Mouse (Mus musculus): Measurements from ENCODE around the gene Trim2. TPM values are rescaled to one million over a fixed set of nuclear protein-coding genes. Genes with fewer than 3 reads are reported as not detected.

Trim2 gene
- polyA plus RNA-seq, 2 experiments: 17.4 to 28.1 TPM

DNA sequence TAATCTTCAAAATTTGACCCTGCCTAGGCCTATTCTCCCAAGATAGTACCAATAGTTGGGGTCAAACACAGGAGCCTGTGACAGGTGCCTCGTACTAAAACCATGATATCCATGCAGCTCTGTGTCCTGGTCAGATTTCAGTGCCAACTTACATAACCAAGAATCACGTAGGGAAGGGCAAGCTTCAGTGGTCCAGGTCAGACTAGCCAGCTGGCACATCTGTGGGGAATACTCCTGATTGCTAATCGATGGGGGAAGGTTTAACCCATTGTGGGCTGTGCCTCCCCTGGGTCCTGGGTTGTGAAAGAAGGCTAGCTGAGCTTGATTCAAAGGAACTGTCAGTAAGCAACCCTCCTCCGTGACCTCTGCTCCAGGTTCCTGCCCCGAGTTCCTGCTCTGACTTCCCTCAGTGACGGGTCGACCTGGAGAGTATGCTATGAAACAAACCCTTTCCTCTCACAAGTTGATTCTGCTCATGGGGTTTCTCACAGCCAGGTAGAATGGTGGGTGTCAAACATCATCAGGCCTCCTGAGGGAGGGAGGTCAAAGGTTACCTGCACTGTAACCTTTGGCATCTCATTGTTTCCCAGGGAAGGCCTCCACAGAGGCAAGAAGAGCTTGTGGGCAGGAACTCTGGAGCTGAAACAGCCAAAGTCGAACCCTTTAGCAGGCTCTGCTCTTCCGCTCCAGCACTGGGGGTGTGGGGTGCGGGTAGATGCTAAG lies 34.2 kb downstream of the Trim2 start:
- 85% methylated on average over 10 of the region's 10 CpGs for WGBS
- ATAC-seq (ENCODE audit: low FRiP score, low read depth): no peak
- H3K27me3 ChIP-seq (ENCODE audit: control insufficient read depth, insufficient read depth, low read length): peaks cover 19% of the 10 kb centered on the region

GRCm38 (mm10) chr3:84271794-84272193 lies 34.9 kb downstream of the Trim2 start:
- DNase-seq (ENCODE audit: low spot score): no peak
- 94% methylated on average over 10 of the region's 10 CpGs for WGBS
- ATAC-seq (ENCODE audit: low FRiP score, low read depth): no peak
- Histone ChIP-seq H3K4me2 (replicated peaks; ENCODE audit: low read depth, low read length, severe bottlenecking) (no peak overlapping the region), H3K4me1 (ENCODE audit: control insufficient read depth, insufficient read depth, low read length) (peaks cover 22% of the 10 kb centered on the region), H3K4me3 (replicated peaks; ENCODE audit: low read length) (no peak overlapping the region), H3K9ac (ENCODE audit: low read depth, low read length, severe bottlenecking) (no peak overlapping the region), H3K9me3 (ENCODE audit: control insufficient read depth, low read length) (no peaks in the 10 kb centered on the region), H3K36me3 (ENCODE audit: control insufficient read depth, insufficient read depth, low read length) (no peaks in the 10 kb centered on the region), H3K27ac (replicated peaks; ENCODE audit: low read depth, low read length) (no peak overlapping the region), H3K27me3 (ENCODE audit: control insufficient read depth, insufficient read depth, low read length) (peaks cover 26% of the 10 kb centered on the region)
- no peak for TF ChIP-seq POLR2A (IDR thresholded peaks at IDR 0.05; ENCODE audit: borderline replicate concordance, extremely low read depth, insufficient read depth, insufficient read length)

More for the DNA sequence above, 34.2 kb downstream of the Trim2 start:
- Histone ChIP-seq H3K27ac (replicated peaks; ENCODE audit: low read depth, low read length) (no peak overlapping the region), H3K4me2 (replicated peaks; ENCODE audit: low read depth, low read length, severe bottlenecking) (no peak overlapping the region), H3K9me3 (ENCODE audit: control insufficient read depth, low read length) (no peaks in the 10 kb centered on the region), H3K4me3 (replicated peaks; ENCODE audit: low read length) (no peak overlapping the region), H3K4me1 (ENCODE audit: control insufficient read depth, insufficient read depth, low read length) (peaks cover 22% of the 10 kb centered on the region), H3K9ac (ENCODE audit: low read depth, low read length, severe bottlenecking) (no peak overlapping the region), H3K36me3 (ENCODE audit: control insufficient read depth, insufficient read depth, low read length) (no peaks in the 10 kb centered on the region)
- DNase-seq (ENCODE audit: low spot score): no peak
- TF ChIP-seq POLR2A (IDR thresholded peaks at IDR 0.05; ENCODE audit: borderline replicate concordance, extremely low read depth, insufficient read depth, insufficient read length): no peak

- Histone ChIP-seq H3K4me1 (ENCODE audit: control insufficient read depth, insufficient read depth, low read length) (peaks cover 22% of the 10 kb centered on the region), H3K27ac (replicated peaks; ENCODE audit: low read depth, low read length) (no peak overlapping the region), H3K36me3 (ENCODE audit: control insufficient read depth, insufficient read depth, low read length) (no peaks in the 10 kb centered on the region), H3K9me3 (ENCODE audit: control insufficient read depth, low read length) (no peaks in the 10 kb centered on the region), H3K4me3 (replicated peaks; ENCODE audit: low read length) (no peak overlapping the region), H3K27me3 (ENCODE audit: control insufficient read depth, insufficient read depth, low read length) (peaks cover 27% of the 10 kb centered on the region), H3K4me2 (replicated peaks; ENCODE audit: low read depth, low read length, severe bottlenecking) (no peak overlapping the region), H3K9ac (ENCODE audit: low read depth, low read length, severe bottlenecking) (no peak overlapping the region)
- ATAC-seq (ENCODE audit: low FRiP score, low read depth) (no peak), DNase-seq (ENCODE audit: low spot score) (no peak)
- 63% methylated on average over 6 of the region's 6 CpGs for WGBS
- TF ChIP-seq POLR2A (IDR thresholded peaks at IDR 0.05; ENCODE audit: borderline replicate concordance, extremely low read depth, insufficient read depth, insufficient read length): no peak
Measured at GRCm38 (mm10) chr3:84271058-84271457, 35.6 kb downstream of the Trim2 start.

DNA sequence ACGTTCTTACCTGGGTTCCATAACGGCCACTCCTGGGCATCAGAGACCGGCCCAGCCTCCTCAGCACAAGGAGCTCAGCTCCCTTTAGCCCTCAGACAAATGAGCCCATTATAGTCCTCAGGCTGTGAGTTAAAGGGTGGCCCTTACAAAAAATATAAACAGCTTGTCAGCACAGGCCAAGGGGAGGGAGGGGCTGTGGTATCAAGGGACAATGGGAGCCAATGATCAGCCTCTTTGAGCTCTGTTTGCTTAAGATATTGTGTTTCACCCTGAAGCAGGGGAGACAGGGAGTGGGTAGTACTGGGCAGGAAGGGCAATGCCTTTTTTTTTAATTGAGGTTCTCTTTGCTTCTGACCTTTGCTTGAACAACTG lies 36.1 kb downstream of the Trim2 start:
- ATAC-seq (ENCODE audit: low FRiP score, low read depth) (no peak), DNase-seq (ENCODE audit: low spot score) (no peak)
- peaks cover 27% of the 10 kb centered on the region for H3K27me3 ChIP-seq (ENCODE audit: control insufficient read depth, insufficient read depth, low read length)
- 5% methylated on average over 3 of the region's 3 CpGs for WGBS
- H3K4me1 ChIP-seq (ENCODE audit: control insufficient read depth, insufficient read depth, low read length): peaks cover 22% of the 10 kb centered on the region
- H3K4me3 ChIP-seq (replicated peaks; ENCODE audit: low read length): 0 out of 2 replicates have a peak overlapping the region, but pooled peaks have one; percentile 11
- no peaks in the 10 kb centered on the region for H3K36me3 ChIP-seq (ENCODE audit: control insufficient read depth, insufficient read depth, low read length)
- H3K9me3 ChIP-seq (ENCODE audit: control insufficient read depth, low read length): no peaks in the 10 kb centered on the region
- H3K4me2 ChIP-seq (replicated peaks; ENCODE audit: low read depth, low read length, severe bottlenecking): peak overlapping the region; percentile 44
- H3K9ac ChIP-seq (ENCODE audit: low read depth, low read length, severe bottlenecking): no peak overlapping the region
- H3K27ac ChIP-seq (replicated peaks; ENCODE audit: low read depth, low read length): no peak overlapping the region
- TF ChIP-seq POLR2A (IDR thresholded peaks at IDR 0.05; ENCODE audit: borderline replicate concordance, extremely low read depth, insufficient read depth, insufficient read length): no peak

DNA sequence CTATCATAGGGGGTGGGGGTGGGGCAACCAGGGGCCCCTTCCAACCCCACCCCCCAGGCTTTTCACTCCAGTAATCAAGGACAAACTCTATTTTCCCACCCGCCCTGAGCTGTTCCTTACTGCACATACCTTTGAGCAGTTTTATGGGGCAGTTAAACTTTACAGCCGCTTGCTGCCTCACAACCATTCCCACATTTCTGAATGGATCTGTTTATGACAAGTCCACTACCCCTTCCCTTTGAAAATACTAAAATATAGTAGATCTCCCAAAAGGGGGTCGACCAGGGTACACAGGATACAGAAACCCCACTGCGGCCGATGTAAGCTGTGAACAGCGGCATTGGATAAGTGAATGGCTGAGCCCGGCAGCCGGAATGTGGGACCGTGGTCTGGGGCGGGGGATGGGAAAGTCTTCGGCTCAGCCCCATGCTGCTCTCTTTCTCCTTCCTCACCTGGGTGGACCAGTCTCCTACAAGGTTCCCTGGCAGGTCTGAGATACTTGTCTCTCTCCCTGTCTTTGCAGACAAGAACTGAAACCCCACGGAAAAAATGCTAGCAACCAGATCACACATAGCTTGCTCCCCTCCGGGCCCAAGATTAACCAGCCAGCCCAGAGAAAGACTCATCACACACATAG lies 36.6 kb downstream of the Trim2 start:
- Histone ChIP-seq H3K9ac (ENCODE audit: low read depth, low read length, severe bottlenecking) (no peak overlapping the region), H3K9me3 (ENCODE audit: control insufficient read depth, low read length) (no peaks in the 10 kb centered on the region), H3K36me3 (ENCODE audit: control insufficient read depth, insufficient read depth, low read length) (no peaks in the 10 kb centered on the region), H3K4me1 (ENCODE audit: control insufficient read depth, insufficient read depth, low read length) (peaks cover 22% of the 10 kb centered on the region), H3K27ac (replicated peaks; ENCODE audit: low read depth, low read length) (no peak overlapping the region), H3K4me2 (replicated peaks; ENCODE audit: low read depth, low read length, severe bottlenecking) (peak overlapping the region; percentile 44), H3K27me3 (ENCODE audit: control insufficient read depth, insufficient read depth, low read length) (peaks cover 27% of the 10 kb centered on the region), H3K4me3 (replicated peaks; ENCODE audit: low read length) (peak overlapping the region; percentile 11; the same call in 1 of the 2 replicates)
- ATAC-seq (ENCODE audit: low FRiP score, low read depth): peak; percentile 86
- no peak for TF ChIP-seq POLR2A (IDR thresholded peaks at IDR 0.05; ENCODE audit: borderline replicate concordance, extremely low read depth, insufficient read depth, insufficient read length)
- DNase-seq (ENCODE audit: low spot score): peak; percentile 85
- 5% methylated on average over 13 of the region's 13 CpGs for WGBS

Measured in limb, embryonic 14.5 days (tissue).